Mouse (Mus musculus): Measurements from ENCODE around the gene Gm17079.
"Not testable (repeated sequence)": the region's sequence is repeated elsewhere in the genome, so short reads cannot be mapped to it uniquely, and the experiment has no call there.

The Gm17079 gene

DNA sequence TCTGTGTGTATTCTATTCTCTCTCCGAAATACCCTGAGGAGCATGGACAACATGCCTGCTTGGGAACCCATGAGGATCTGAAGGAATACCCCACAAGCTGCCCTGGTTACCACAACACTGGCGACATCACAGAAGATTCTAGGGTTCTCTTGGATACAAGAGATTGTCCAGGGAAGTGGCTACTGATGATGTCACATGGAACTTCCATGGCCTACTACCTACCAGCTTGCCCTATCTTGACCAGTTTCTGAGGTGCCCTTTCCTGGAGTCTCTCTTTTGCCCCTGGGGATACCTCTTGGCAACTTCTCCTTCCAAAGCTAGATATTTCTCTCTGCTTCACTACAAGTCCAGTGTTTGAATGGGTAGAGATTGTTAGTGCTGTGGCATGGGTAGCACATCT is at the start of gene Gm17079:
TSS of gene Gm17079 (minus strand) at position 101 of the 400 bp plus-strand sequence.
- DNase-seq: not testable (repeated sequence)

DNA sequence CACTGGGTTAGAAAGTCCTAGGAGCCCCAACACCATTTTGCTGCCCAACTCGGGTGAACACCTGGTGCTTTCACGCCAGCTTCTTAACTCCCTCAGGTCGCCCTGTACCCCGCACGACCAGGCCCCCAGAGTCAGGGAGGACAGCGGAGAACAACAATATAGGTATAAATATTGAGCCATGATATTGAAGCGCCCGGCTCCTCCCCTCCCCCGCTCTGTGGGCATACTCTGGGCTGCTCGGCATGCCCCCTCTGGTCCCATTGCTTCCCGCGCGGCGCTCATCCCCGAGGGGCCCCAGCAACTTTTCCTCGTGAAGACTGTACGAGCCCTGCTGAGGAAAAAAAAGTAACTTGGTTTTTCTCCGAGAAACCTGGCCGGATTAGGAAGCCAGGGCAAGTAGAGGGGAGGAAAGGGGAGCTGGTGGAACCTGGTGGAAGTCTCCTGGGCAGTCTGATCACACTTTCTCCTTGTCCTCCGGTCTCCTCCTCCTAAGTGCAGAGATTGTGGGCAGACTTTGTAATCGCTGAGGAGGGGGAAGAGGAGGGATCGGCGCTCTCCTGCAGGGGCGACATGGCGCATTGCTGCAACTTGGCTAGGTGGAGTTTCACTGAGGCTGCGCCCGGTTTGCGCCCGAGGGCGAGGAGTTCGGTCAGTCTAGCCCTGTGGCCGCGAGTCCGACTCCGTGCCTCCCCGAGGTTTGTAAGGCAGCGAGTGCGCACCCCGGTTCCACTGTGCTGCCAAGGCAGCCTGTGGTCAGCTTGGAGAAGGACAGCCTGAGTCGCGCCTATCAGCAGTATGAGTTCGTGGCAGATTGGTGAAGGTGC is 45.3 kb upstream of the Gm17079 start:
- DNase-seq: no peak

GRCm38 (mm10) chr14:51739150-51739993 is 44.1 kb upstream of the Gm17079 start:
- no peak for DNase-seq

GRCm38 (mm10) chr14:51738411-51739149 is 43.3 kb upstream of the Gm17079 start:
- DNase-seq: no peak

DNA sequence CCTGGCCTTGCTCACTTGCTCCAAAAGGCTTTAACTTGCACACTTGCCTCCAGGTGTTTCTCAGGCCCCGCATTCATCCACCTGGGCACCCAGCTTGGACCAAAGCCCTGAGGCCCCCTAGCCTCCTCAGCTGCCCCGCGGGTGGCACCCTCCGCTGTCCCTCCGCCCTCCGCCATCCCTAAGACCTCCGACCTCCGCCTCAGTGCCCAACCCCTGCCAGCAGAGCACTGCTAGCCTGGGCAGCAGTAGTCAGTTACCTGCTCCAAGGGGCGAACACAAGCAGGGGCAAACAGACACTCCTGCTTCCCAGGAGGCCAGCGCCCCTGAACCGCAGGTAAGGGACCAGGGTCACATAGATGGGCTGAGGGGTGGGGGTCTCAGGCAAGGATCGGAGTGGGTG is 42.7 kb upstream of the Gm17079 start:
- no peak for DNase-seq

DNA sequence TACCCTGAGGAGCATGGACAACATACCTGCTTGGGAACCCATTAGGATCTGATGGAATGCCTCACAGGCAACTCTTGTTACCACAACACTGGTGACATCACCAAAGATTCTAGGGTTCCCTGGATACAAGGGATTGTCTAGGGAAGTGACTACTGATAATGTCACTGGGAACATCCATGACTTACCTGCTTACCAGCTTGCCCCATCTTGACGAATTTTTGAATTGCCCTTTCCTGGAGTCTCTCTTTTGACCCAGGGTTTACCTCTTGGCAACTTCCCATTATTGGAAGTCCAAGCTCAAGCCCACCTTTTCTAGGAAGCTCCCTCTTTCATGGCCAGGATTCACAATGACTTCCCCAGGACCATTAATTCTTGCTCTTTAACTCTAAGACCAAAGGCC is 21.8 kb upstream of the Gm17079 start, which contains the start of gene Gm5800:
TSS of gene Gm5800 (minus strand) at position 101 of the 400 bp plus-strand sequence.
- DNase-seq: no peak

- DNase-seq: no peak
Measured at GRCm38 (mm10) chr14:51677269-51677668, 18.0 kb downstream of the Gm17079 start.
